Mouse (Mus musculus) forebrain, embryonic 10.5 days (tissue): ENCODE results near the gene Asb11. TPM values are rescaled to one million over a fixed set of nuclear protein-coding genes. Genes with fewer than 3 reads are reported as not detected.

Experiments used
- DNase-seq: peaks from one replicate; pipeline ENCODE4 v3.0.0-alpha.2; 2017; ENCODE audit warnings: low spot score; ENCODE audit errors: extremely low spot score
- H3K27ac ChIP-seq: fragments of 300-500 bp; sonication (generic); 2 replicates; pipeline ENCODE4 v1.5.1; 2016; ENCODE audit warnings: mild to moderate bottlenecking
- H3K27me3 ChIP-seq: fragments of 300-500 bp; sonication (generic); 2 replicates; pipeline ENCODE4 v1.6.1; 2016; ENCODE audit warnings: mild to moderate bottlenecking; ENCODE audit not compliant: poor library complexity, severe bottlenecking
- H3K36me3 ChIP-seq: fragments of 300-500 bp; sonication (generic); replicated peaks from 2 replicates; pipeline ENCODE4 v1.6.1; 2016; ENCODE audit warnings: mild to moderate bottlenecking, moderate library complexity
- H3K4me1 ChIP-seq: fragments of 300-500 bp; sonication (generic); 2 replicates; pipeline ENCODE4 v1.6.1; 2016
- H3K4me3 ChIP-seq: fragments of 300-500 bp; sonication (generic); 2 replicates; pipeline ENCODE4 v1.5.1; 2016; ENCODE audit warnings: mild to moderate bottlenecking, moderate library complexity
- H3K9me3 ChIP-seq: fragments of 300-500 bp; sonication (generic); 2 replicates; pipeline ENCODE4 v1.6.1; 2016; ENCODE audit warnings: mild to moderate bottlenecking, moderate library complexity
- WGBS: fragments of 180-500 bp; shearing (Covaris S2); methylation state at CpG from one replicate; pipeline ENCODE4 v1.1.7; 2016; 5-methylcytosine and 5-hydroxymethylcytosine counted together
- polyA plus RNA-seq: library from polyadenylated mRNA; unstranded; fragments of >200 nt; fragmentation: Nextera tagmentation; extraction: Ambion mirVana; gene quantifications from 2 replicates; pipeline ENCODE4 v1.2.1, GENCODE M21; 2016

Asb11 gene
- polyA plus RNA-seq, 1 experiment from 2014 or later: not detected

GRCm38 (mm10) chrX:164446835-164447681 is 10.3 kb downstream of the Asb11 start:
- no peaks in the 10 kb centered on the region for H3K9me3 ChIP-seq
- peaks cover 59% of the 10 kb centered on the region for H3K27me3 ChIP-seq
- no peak for DNase-seq
- H3K27ac ChIP-seq: no peak overlapping the region
- H3K36me3 ChIP-seq: no peaks in the 10 kb centered on the region
- 91% methylated on average over 9 of the region's 9 CpGs for WGBS
- H3K4me1 ChIP-seq: no peaks in the 10 kb centered on the region
- H3K4me3 ChIP-seq: no peak overlapping the region

GRCm38 (mm10) chrX:164447682-164448071 is 10.9 kb downstream of the Asb11 start:
- Histone ChIP-seq H3K36me3 (no peaks in the 10 kb centered on the region), H3K4me1 (no peaks in the 10 kb centered on the region), H3K9me3 (no peaks in the 10 kb centered on the region), H3K27me3 (peaks cover 59% of the 10 kb centered on the region), H3K27ac (no peak overlapping the region), H3K4me3 (no peak overlapping the region)
- WGBS: 87% methylated on average over 2 of the region's 2 CpGs
- DNase-seq: no peak

- Histone ChIP-seq H3K4me3 (no peak overlapping the region), H3K4me1 (no peaks in the 10 kb centered on the region), H3K27ac (no peak overlapping the region), H3K27me3 (peaks cover 60% of the 10 kb centered on the region), H3K36me3 (no peaks in the 10 kb centered on the region), H3K9me3 (no peaks in the 10 kb centered on the region)
- 43% methylated on average over 3 of the region's 3 CpGs for WGBS
- no peak for DNase-seq
These were observed 12.4 kb downstream of the Asb11 start for GRCm38 (mm10) chrX:164449201-164449600.

- Histone ChIP-seq H3K4me3 (no peak overlapping the region), H3K36me3 (no peaks in the 10 kb centered on the region), H3K4me1 (no peaks in the 10 kb centered on the region), H3K27me3 (peaks cover 51% of the 10 kb centered on the region), H3K27ac (no peak overlapping the region), H3K9me3 (no peaks in the 10 kb centered on the region)
- WGBS: 77% methylated on average over 6 of the region's 6 CpGs
- DNase-seq: no peak
These were observed 22.5 kb downstream of the Asb11 start for GRCm38 (mm10) chrX:164459205-164459878.

- DNase-seq: no peak
- Histone ChIP-seq H3K27me3 (peaks cover 63% of the 10 kb centered on the region), H3K27ac (no peak overlapping the region), H3K4me3 (no peak overlapping the region), H3K4me1 (no peaks in the 10 kb centered on the region), H3K9me3 (no peaks in the 10 kb centered on the region), H3K36me3 (no peaks in the 10 kb centered on the region)
- 67% methylated on average over 2 of the region's 2 CpGs for WGBS
These were observed 65.5 kb downstream of the Asb11 start for GRCm38 (mm10) chrX:164502258-164502657.

GRCm38 (mm10) chrX:164505709-164506498 is 69.1 kb downstream of the Asb11 start, which contains the start of gene Asb9:
Gene Asb9 (plus strand): TSS chrX:164506327.
- Histone ChIP-seq H3K27ac (no peak within 1 kb of the TSS), H3K4me1 (no peaks in the 10 kb centered on the region)
- 80% methylated on average over 10 of the region's 10 CpGs for WGBS

GRCm38 (mm10) chrX:164507068-164507467 is 70.3 kb downstream of the Asb11 start:
- H3K27ac ChIP-seq: no peak overlapping the region
- no peaks in the 10 kb centered on the region for H3K9me3 ChIP-seq
- WGBS: 89% methylated on average over 4 of the region's 4 CpGs
- no peaks in the 10 kb centered on the region for H3K36me3 ChIP-seq
- H3K4me1 ChIP-seq: no peaks in the 10 kb centered on the region
- H3K27me3 ChIP-seq: peaks cover 88% of the 10 kb centered on the region
- no peak overlapping the region for H3K4me3 ChIP-seq
- DNase-seq: no peak

More at GRCm38 (mm10) chrX:164505709-164506498, 69.1 kb downstream of the Asb11 start, which contains the start of gene Asb9:
- Histone ChIP-seq H3K36me3 (no peaks in the 10 kb centered on the region), H3K27me3 (peaks cover 84% of the 10 kb centered on the region), H3K9me3 (no peaks in the 10 kb centered on the region), H3K4me3 (no peak within 1 kb of the TSS)
- no peak for DNase-seq

GRCm38 (mm10) chrX:164508728-164509127 is 71.9 kb downstream of the Asb11 start:
- Histone ChIP-seq H3K36me3 (no peaks in the 10 kb centered on the region), H3K4me1 (no peaks in the 10 kb centered on the region), H3K27me3 (peaks cover 89% of the 10 kb centered on the region), H3K27ac (no peak overlapping the region), H3K4me3 (no peak overlapping the region), H3K9me3 (no peaks in the 10 kb centered on the region)
- WGBS: 68% methylated on average over 3 of the region's 3 CpGs
- no peak for DNase-seq

Other genes with a start within 250 kb of the Asb11 start
- gene Bmx, start 178.8 kb upstream of the Asb11 start, polyA plus RNA-seq: 0.10 TPM in 2 replicates
- 16.3 and 16.9 TPM in 2 replicates for gene Pir, start 167.6 kb upstream of the Asb11 start, polyA plus RNA-seq
- 1.2 and 1.3 TPM in 2 replicates for gene Vegfd, start 63.6 kb upstream of the Asb11 start, polyA plus RNA-seq
- 20.9 and 22.4 TPM in 2 replicates for gene Piga, start 17.2 kb upstream of the Asb11 start, polyA plus RNA-seq
- gene Asb9, start 69.3 kb downstream of the Asb11 start, polyA plus RNA-seq: 0.22 and 0.53 TPM in 2 replicates